Mouse (Mus musculus) forebrain, postnatal 0 days (tissue): ENCODE measurements around the gene Evi5. TPM values are rescaled to one million over a fixed set of nuclear protein-coding genes. Genes with fewer than 3 reads are reported as not detected.

Source experiments
- ATAC-seq: fragments of 200-750 bp; cut with Nextera tagmentation; 2 replicates; pipeline ENCODE4 v1.8.0; 2017; ENCODE audit warnings: mild to moderate bottlenecking, moderate library complexity
- DNase-seq: peaks from one replicate; pipeline ENCODE4 v3.0.0-alpha.2; 2015
- H3K27ac ChIP-seq: fragments of 300-500 bp; sonication (generic); 2 replicates; pipeline ENCODE4 v1.5.1; 2014; ENCODE audit warnings: low read depth, mild to moderate bottlenecking, antibody characterized with exemption, low read length, moderate library complexity, mixed read lengths
- H3K27me3 ChIP-seq: fragments of 300-500 bp; sonication (generic); 2 replicates; pipeline ENCODE4 v1.6.1; 2014; ENCODE audit warnings: mild to moderate bottlenecking, low read length, mixed read lengths; ENCODE audit not compliant: insufficient read depth
- H3K36me3 ChIP-seq: fragments of 300-500 bp; sonication (generic); 2 replicates; pipeline ENCODE4 v1.6.1; 2014; ENCODE audit warnings: mild to moderate bottlenecking, moderate library complexity; ENCODE audit not compliant: insufficient read depth
- H3K4me1 ChIP-seq: fragments of 300-500 bp; sonication (generic); 2 replicates; pipeline ENCODE4 v1.6.1; 2014; ENCODE audit warnings: antibody characterized with exemption; ENCODE audit not compliant: insufficient read depth
- H3K4me2 ChIP-seq: fragments of 300-500 bp; sonication (generic); 2 replicates; pipeline ENCODE4 v1.6.1; 2014; ENCODE audit warnings: low read depth, mild to moderate bottlenecking, moderate library complexity
- H3K4me3 ChIP-seq: fragments of 300-500 bp; sonication (generic); 2 replicates; pipeline ENCODE4 v1.5.1; 2014; ENCODE audit warnings: low read depth, low read length, mixed read lengths
- H3K9ac ChIP-seq: fragments of 300-500 bp; sonication (generic); 2 replicates; pipeline ENCODE4 v1.6.1; 2014; ENCODE audit warnings: mild to moderate bottlenecking
- H3K9me3 ChIP-seq: fragments of 300-500 bp; sonication (generic); 2 replicates; pipeline ENCODE4 v1.6.1; 2016; ENCODE audit warnings: low read length
- CTCF ChIP-seq: sonication (generic); IDR thresholded peaks from 2 replicates; pipeline ENCODE4 v1.5.1; 2016; ENCODE audit warnings: antibody characterized with exemption, control low read depth, low read depth
- WGBS: fragments of 180-500 bp; shearing (Covaris S2); extraction: QIAGEN DNeasy Blood & Tissue Kit; methylation state at CpG from one replicate; pipeline ENCODE4 v1.1.7; 2014; 5-methylcytosine and 5-hydroxymethylcytosine counted together
- polyA plus RNA-seq: library from polyadenylated mRNA; unstranded; fragments of >200 nt; fragmentation: Nextera tagmentation; extraction: Ambion mirVana; gene quantifications from 2 replicates; pipeline ENCODE4 v1.2.1, GENCODE M21; 2015
- total RNA-seq: library from RNA; depleted of rRNA; stranded (reverse); fragments of >200 nt; gene quantifications from 2 replicates; pipeline ENCODE4 v1.2.3, GENCODE M21; 2014

The Evi5 gene
- total and polyA plus RNA-seq, 2 experiments from 2014 or later, result 59.6 to 66.9 TPM

- H3K27me3 ChIP-seq, result no peaks in the 10 kb centered on the region
- no peaks in the 10 kb centered on the region for H3K4me1 ChIP-seq
- no peak overlapping the region for H3K4me3 ChIP-seq
- H3K36me3 ChIP-seq, result no peaks in the 10 kb centered on the region; the same call in 1 of the 2 replicates
- no peak overlapping the region for H3K27ac ChIP-seq
- H3K4me2 ChIP-seq, result no peak overlapping the region
- no peaks in the 10 kb centered on the region for H3K9me3 ChIP-seq
- no peak for TF ChIP-seq CTCF
- no peak overlapping the region for H3K9ac ChIP-seq
- DNase-seq (no peak), ATAC-seq (no peak)
- WGBS, result 59% methylated on average over 3 of the region's 3 CpGs
Observed at GRCm38 (mm10) chr5:107838891-107839644, 35.8 kb downstream of the Evi5 start.

DNA sequence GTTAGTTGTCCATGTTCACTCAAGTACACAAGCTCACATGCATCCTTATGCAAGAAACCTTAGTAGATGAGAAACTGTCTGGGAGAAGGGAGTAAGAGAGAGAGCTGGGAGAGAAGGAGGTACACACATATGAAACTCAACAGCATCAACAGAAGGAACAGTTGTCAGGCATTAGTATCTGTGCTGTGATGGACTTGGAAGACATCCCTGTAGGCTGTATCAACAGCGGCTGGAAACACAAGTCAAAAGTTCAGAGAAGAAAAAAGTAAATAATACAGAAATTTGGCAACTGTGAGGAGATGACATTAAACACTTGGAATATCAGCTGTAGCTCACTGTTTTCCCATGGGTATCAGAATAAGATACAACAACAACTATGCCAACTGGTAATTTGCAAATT lies 40.6 kb downstream of the Evi5 start:
- no peak overlapping the region for H3K27ac ChIP-seq
- DNase-seq (no peak), ATAC-seq (no peak)
- no peaks in the 10 kb centered on the region for H3K27me3 ChIP-seq
- no peaks in the 10 kb centered on the region for H3K36me3 ChIP-seq
- 78% methylated on average over 1 of the region's 1 CpGs for WGBS
- no peak for TF ChIP-seq CTCF
- no peak overlapping the region for H3K4me2 ChIP-seq
- H3K9me3 ChIP-seq, result no peaks in the 10 kb centered on the region
- H3K4me1 ChIP-seq, result no peaks in the 10 kb centered on the region
- no peak overlapping the region for H3K4me3 ChIP-seq
- no peak overlapping the region for H3K9ac ChIP-seq

GRCm38 (mm10) chr5:107831351-107831750 lies 43.6 kb downstream of the Evi5 start:
- no peaks in the 10 kb centered on the region for H3K36me3 ChIP-seq
- 81% methylated on average over 3 of the region's 3 CpGs for WGBS
- no peak overlapping the region for H3K4me3 ChIP-seq

DNA sequence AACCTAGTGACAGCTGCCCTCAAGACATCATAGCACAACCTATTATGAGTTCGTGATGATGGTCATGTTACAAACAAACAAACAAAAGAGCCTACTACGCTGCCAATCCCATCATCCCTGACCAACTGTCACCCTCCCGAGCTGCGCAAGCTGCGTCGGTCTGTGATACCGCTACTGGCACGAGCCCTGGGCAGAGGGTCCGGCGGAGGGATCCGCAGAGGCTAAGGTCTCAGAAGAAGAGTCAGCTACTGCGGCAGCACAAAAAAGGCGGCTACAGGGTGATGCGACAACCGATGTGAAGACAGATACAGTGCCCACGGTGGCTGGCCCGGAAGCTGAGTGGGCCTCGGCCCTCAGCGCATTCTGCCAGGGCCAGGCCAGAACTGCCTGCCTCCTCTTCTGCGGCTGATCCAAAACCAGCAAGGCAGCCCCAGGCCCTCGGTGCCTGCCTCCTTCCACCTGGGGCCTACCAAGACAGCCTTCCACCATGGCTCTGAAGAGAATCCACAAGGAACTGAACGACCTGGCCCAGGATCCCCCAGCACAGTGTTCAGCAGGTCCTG lies 44.8 kb downstream of the Evi5 start, which contains the start of gene Ube2d2b:
Gene Ube2d2b, plus strand, starts transcription at position 102 of the 563 bp plus-strand sequence.
- Histone ChIP-seq H3K27me3 (no peaks in the 10 kb centered on the region), H3K4me1 (no peaks in the 10 kb centered on the region), H3K4me2 (no peak within 1 kb of the TSS), H3K27ac (no peak within 1 kb of the TSS), H3K4me3 (no peak within 1 kb of the TSS), H3K9me3 (no peaks in the 10 kb centered on the region), H3K36me3 (no peaks in the 10 kb centered on the region), H3K9ac (no peak within 1 kb of the TSS)
- no peak for ATAC-seq
- no peak for DNase-seq
- TF ChIP-seq CTCF, result no peak
- 97% methylated on average over 22 of the region's 22 CpGs for WGBS

More at GRCm38 (mm10) chr5:107831351-107831750, 43.6 kb downstream of the Evi5 start:
- Histone ChIP-seq H3K27me3 (no peaks in the 10 kb centered on the region), H3K27ac (no peak overlapping the region), H3K4me2 (no peak overlapping the region), H3K4me1 (no peaks in the 10 kb centered on the region), H3K9ac (no peak overlapping the region), H3K9me3 (no peaks in the 10 kb centered on the region)
- DNase-seq (no peak), ATAC-seq (no peak)
- TF ChIP-seq CTCF, result no peak

DNA sequence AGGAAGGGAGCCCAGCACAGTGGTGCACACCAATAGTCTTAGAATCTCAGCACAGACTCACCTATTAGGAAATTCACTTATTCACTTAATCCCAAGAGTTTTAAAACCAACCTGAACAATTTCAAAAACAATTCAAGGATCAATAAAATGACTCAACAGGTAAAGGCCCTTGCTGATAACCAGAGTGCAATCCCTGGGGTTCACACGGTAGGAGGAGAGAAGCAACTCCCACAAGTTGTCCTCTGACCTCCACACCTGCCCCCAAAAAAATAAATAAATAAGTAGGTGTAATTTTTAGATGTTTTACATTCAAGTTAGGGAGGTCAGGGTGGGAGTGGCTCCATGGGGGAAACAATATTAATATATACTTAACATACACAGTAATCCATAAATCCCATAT lies 52.4 kb downstream of the Evi5 start:
- no peak overlapping the region for H3K4me3 ChIP-seq
- H3K27ac ChIP-seq, result no peak overlapping the region
- TF ChIP-seq CTCF, result no peak
- no peaks in the 10 kb centered on the region for H3K4me1 ChIP-seq
- no peak overlapping the region for H3K9ac ChIP-seq
- WGBS, result 100% methylated on average over 1 of the region's 1 CpGs
- H3K27me3 ChIP-seq, result no peaks in the 10 kb centered on the region
- ATAC-seq (no peak), DNase-seq (no peak)
- H3K4me2 ChIP-seq, result no peak overlapping the region
- H3K9me3 ChIP-seq, result no peaks in the 10 kb centered on the region
- 0 out of 2 replicates have a peak, but pooled peaks cover 5% of the 10 kb centered on the region for H3K36me3 ChIP-seq

- no peak overlapping the region for H3K27ac ChIP-seq
- no peaks in the 10 kb centered on the region for H3K27me3 ChIP-seq
- ATAC-seq, result no peak
- no peak overlapping the region for H3K9ac ChIP-seq
- no peak for TF ChIP-seq CTCF
- no peak for DNase-seq
- no peak overlapping the region for H3K4me2 ChIP-seq
- peaks cover 27% of the 10 kb centered on the region for H3K36me3 ChIP-seq
- H3K4me3 ChIP-seq, result no peak overlapping the region
- no peaks in the 10 kb centered on the region for H3K4me1 ChIP-seq
- WGBS, result 85% methylated on average over 2 of the region's 2 CpGs
- H3K9me3 ChIP-seq, result no peaks in the 10 kb centered on the region
Observed at GRCm38 (mm10) chr5:107814651-107815050, 60.3 kb downstream of the Evi5 start.

DNA sequence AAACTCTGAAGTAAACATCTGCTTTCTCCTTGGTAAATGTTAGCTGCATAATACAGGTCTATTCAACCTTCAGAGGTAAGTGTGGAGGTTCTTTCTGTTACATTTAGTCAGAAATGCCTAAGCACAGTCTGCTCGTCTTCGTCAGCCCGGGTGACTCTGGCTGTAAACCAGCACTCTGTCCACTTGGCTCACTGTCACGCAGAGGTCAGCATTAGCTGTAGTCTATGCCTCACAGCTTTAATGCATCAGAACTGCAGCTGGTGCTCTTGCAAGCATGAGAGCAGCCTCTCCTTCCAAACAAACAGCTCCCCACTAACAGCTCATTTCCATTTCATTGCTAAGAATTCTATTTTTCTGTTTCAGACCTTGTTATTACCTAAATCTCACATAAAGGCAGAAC lies 67.4 kb downstream of the Evi5 start:
- Histone ChIP-seq H3K4me1 (no peaks in the 10 kb centered on the region), H3K9ac (no peak overlapping the region), H3K4me3 (no peak overlapping the region), H3K4me2 (no peak overlapping the region), H3K9me3 (no peaks in the 10 kb centered on the region), H3K27ac (no peak overlapping the region), H3K36me3 (peaks cover 9% of the 10 kb centered on the region), H3K27me3 (no peaks in the 10 kb centered on the region)
- 67% methylated on average over 4 of the region's 4 CpGs for WGBS
- ATAC-seq, result no peak
- TF ChIP-seq CTCF, result no peak
- DNase-seq, result no peak
